Mouse (Mus musculus) T-cell, adult 2 months (primary cell): ENCODE results near the gene Olfr133.
"Not testable (repeated sequence)": the region's sequence is repeated elsewhere in the genome, so short reads cannot be mapped to it uniquely, and the experiment has no call there.

Experiments
- DNase-seq: peaks from one replicate; pipeline ENCODE4 v3.0.0; 2022; ENCODE audit warnings: low spot score

Gene Olfr133

DNA sequence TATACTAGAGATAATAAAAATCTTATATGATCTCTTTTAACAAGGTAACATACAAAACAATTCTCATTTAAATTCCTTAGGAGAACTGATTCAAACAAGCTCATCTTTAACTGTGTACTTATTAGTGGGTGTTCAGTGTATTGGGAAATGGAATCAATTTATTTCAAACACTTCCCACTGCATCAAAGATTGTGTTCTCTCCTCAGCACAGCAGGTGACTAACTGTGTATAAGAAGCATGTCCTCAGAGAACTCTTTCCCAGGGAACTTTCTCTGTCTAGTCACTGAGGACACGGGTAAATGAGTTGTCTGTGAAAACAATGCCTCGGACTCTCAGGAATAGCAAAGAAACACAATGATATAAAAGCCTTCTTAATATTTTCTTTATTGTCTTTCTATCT lies at the start of gene Olfr133:
TSS of gene Olfr133 (plus strand) at position 301 of the 400 bp plus-strand sequence.
- DNase-seq = no peak

DNA sequence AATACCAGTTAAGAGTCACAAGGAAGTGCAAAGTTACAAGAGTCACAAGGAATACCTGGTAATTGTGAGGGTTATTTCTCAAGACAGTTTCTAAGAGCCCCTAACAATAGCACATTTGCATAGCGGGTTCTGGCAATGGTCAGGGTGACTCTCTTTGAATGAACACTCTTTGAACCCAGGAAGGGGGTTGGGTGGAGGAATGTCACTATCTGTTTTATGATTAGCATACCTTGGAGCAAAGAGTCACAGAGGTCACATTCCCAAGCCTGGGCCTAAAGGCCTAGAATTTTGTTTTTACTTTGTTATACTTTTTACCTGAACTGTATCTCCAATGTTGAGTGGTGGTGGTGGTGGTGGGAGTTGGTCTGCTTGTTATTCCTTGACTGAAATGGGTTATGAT lies 20.9 kb upstream of the Olfr133 start:
- DNase-seq = not testable (repeated sequence)

DNA sequence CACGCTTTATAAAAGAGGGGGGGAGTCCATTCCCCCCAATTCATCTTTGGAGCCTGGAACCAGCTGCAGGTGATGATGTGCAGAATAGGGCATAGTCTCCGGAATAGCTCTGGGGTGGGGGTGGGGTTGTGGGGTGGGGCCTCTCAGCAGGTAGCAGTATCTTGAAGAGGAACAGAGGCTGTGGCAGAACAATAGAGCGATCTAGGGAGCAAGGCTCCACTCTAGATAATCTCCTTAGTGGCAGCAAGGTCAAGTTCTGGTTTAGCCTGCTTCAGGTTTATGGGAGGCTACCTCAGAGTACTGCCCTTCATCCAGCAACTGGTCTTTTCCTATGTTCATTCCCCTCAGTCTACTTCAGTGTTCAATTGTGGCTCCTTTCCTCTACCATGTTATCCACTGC lies 19.7 kb upstream of the Olfr133 start:
- DNase-seq = not testable (repeated sequence)

DNA sequence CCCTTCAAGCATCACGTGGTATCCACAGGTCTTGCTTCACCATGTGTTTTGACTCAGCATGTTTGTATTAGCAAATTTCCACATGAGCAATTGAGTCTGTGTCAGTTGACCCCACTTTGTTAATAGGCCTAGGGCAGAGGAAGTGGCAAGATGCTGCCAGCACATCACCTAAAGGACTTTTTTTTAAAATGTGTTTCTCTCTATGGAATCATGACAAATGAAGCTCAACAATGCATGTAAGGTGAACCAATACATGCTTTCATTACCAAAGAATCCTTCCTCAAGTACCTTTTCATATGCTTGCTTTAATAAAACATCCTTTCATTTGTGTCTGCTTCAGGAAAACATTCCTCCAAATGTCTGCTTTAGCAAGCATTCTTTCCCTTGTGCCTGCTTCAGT lies 10.7 kb upstream of the Olfr133 start, which contains the start of gene Olfr132:
TSS of gene Olfr132 (minus strand) at position 101 of the 400 bp plus-strand sequence.
- no peak for DNase-seq

DNA sequence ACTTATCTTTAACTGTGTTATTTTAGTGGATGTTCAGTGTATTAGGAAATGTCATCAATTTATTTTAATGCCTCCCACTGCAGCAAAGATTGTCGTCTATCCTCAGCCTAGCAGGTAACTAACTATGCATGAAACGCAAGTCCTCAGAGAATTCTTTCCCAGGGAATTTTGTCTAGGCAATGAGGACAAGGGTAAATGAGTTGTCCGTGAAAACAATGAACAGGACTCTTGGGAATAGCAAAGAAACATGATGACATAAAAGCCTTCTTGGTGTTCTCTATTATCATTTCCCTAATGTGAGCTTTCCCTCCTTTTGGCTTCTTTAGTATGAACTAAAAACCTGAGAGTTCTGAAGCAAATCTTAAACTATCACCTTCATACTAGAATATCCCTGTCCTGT lies 26.0 kb downstream of the Olfr133 start, which contains the start of gene Olfr134:
TSS of gene Olfr134 (plus strand) at position 301 of the 400 bp plus-strand sequence.
- no peak for DNase-seq
